Mouse (Mus musculus): ENCODE results near the gene Cyth2. TPM values are rescaled to one million over a fixed set of nuclear protein-coding genes. Genes with fewer than 3 reads are reported as not detected.

The Cyth2 gene
- polyA plus RNA-seq, 1 experiment: 39.1 TPM

DNA sequence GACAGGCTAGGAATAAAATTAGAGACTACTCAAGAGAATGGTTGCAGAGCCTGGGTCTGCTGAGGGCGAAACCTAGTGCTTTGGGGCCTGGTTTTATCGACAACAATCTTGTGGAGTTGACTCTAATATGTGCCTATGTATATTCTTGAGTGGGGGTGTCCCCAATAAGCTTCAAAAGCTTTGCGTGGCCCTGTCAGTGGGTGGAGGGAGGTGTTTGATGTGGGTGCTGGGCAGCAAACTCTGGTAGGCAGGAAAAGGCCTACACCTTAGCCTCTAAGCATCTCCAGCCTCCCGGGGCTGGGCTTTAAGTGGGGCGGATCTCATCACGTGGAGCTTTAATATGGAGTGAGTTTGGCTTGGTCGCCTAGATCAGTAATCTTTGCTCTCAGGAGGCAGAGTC lies 15.4 kb downstream of the Cyth2 start:
- H3K4me1 ChIP-seq (ENCODE audit: control insufficient read depth, insufficient read depth, insufficient read length, low read length): no peaks in the 10 kb centered on the region
- H3K4me3 ChIP-seq (ENCODE audit: insufficient read depth, low read depth, low read length): no peak overlapping the region
- H3K27ac ChIP-seq (replicated peaks; ENCODE audit: low read depth, low read length): no peak overlapping the region

DNA sequence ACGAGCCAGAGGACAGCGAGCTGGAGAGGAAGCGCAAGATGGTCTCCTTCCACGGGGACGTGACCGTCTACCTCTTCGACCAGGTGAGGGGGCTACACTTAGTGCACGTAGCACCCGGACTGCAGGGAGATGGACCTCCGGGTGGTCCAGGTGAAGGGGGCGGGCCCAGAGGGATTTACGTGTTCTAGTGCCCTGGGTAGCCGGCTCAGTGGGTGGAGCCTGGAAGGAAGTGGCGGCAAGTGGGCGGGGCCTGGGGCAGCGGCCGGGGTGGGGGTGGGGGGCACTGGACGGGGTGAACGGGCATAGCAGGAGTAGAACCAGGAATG lies 15.9 kb downstream of the Cyth2 start:
- Histone ChIP-seq H3K4me3 (ENCODE audit: insufficient read depth, low read depth, low read length) (peak overlapping the region; percentile 65), H3K4me1 (ENCODE audit: control insufficient read depth, insufficient read depth, insufficient read length, low read length) (no peaks in the 10 kb centered on the region), H3K27ac (replicated peaks; ENCODE audit: low read depth, low read length) (no peak overlapping the region)

DNA sequence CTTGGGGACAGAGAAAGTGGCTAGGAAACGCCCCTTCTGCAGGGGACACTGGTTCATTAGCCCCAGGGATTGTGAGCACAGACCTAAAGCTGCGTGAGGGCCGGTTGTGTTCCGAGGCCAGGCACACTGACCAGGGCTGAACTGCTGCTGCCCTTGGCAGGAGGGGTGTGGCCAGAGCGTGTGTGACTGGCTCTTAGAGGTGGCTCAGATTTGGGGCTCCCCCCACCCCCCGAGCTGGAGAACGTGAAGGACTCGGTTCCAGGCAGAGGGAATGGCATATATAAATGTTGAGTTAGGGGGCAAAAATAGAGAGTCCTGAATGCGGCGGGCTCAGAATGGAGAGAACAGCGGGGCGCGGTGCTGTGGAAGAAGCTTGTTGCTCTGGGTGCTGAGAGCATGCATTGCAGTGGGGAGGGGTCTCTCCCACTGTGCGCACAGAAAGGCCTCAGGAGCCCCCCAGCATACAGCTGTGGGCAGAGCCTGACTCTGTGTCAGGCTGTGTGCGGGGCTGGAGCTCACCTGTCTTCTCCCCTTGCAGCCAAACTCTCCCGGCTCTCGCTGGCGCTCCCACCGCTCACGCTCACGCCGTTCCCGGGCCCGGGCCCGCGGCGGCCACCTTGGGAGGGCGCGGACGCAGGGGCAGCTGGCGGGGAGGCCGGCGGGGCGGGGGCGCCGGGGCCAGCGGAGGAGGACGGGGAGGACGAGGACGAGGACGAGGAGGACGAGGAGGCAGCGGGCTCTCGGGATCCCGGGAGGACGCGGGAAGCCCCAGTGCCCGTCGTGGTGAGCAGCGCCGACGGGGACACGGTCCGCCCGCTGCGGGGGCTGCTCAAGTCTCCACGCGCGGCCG lies 16.5 kb downstream of the Cyth2 start:
- Histone ChIP-seq H3K4me3 (ENCODE audit: insufficient read depth, low read depth, low read length) (peak overlapping the region; percentile 65), H3K27ac (replicated peaks; ENCODE audit: low read depth, low read length) (no peak overlapping the region)

DNA sequence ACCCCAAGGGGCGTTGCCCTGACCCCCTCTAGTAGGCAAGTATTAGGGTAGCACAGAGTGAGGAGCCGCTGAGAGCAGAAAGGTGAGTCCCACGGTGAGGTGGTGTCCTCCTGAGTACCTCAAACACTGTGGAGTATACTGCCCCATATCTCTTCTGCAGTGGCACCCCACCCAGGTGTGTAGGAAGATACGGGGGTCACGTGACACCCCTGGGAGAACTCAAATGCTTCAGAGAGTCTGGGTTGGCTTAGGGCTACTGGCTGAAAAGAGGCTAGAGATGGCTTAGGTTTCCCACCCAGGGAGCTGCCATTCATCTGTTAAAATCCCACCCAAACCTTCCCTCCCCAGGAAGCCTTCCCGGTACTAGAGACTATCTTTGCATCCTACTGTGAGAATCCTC lies 17.4 kb downstream of the Cyth2 start:
- H3K4me1 ChIP-seq (ENCODE audit: control insufficient read depth, insufficient read depth, insufficient read length, low read length): no peaks in the 10 kb centered on the region
- H3K27ac ChIP-seq (replicated peaks; ENCODE audit: low read depth, low read length): no peak overlapping the region
- no peak overlapping the region for H3K4me3 ChIP-seq (ENCODE audit: insufficient read depth, low read depth, low read length)

More for the DNA sequence above, 16.5 kb downstream of the Cyth2 start:
- H3K4me1 ChIP-seq (ENCODE audit: control insufficient read depth, insufficient read depth, insufficient read length, low read length): no peaks in the 10 kb centered on the region

DNA sequence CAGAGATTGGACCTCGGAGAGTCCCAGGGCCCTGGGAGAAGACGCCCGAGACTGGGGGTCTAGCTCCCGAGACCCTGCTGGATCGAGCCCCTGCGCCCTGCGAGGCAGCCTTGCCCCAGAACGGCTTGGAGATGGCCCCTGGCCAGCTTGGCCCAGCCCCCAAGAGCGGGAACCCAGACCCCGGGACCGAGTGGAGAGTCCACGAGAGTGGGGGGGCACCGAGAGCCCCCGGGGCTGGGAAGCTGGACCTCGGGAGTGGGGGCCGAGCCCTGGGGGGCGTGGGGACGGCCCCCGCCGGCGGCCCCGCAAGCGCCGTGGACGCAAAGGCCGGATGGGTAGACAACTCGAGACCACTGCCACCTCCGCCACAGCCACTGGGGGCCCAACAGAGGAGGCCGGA lies 19.4 kb downstream of the Cyth2 start:
- no peaks in the 10 kb centered on the region for H3K4me1 ChIP-seq (ENCODE audit: control insufficient read depth, insufficient read depth, insufficient read length, low read length)
- no peak overlapping the region for H3K27ac ChIP-seq (replicated peaks; ENCODE audit: low read depth, low read length)
- H3K4me3 ChIP-seq (ENCODE audit: insufficient read depth, low read depth, low read length): no peak overlapping the region

DNA sequence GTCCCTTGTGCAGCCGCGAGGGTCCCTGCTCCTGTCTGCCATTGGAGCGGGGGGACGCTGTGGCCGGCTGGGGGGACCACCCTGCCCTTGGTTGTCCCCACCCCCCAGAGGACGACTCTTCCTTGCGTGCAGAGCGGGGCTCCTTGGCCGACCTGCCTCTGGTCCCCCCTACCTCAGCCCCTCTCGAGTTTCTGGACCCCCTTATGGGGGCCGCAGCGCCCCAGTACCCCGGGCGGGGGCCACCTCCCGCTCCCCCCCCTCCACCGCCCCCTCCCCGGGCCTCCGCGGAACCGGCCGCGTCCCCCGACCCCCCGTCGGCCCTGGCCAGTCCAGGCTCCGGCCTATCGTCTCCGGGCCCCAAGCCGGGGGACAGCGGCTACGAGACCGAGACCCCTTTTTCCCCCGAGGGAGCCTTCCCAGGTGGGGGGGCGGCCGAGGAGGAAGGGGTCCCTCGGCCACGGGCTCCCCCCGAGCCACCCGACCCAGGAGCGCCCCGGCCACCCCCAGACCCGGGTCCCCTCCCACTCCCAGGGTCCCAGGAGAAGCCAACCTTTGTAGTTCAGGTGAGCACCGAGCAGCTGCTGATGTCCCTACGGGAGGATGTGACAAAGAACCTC lies 20.3 kb downstream of the Cyth2 start:
- H3K4me3 ChIP-seq (ENCODE audit: insufficient read depth, low read depth, low read length): no peak overlapping the region

DNA sequence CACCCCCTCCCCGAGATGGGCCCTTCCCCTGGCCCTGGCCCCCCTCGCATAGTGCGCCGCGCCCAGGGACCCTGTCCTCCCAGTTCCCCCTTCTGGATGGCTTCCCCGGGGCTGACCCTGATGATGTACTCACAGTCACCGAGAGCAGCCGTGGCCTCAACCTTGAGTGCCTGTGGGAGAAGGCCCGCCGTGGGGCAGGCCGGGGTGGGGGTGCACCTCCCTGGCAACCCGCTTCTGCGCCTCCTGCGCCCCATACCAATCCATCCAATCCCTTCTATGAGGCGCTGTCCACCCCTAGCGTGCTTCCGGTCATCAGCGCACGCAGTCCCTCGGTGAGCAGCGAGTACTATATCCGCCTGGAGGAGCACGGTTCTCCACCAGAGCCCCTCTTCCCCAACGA lies 21.1 kb downstream of the Cyth2 start:
- no peak overlapping the region for H3K27ac ChIP-seq (replicated peaks; ENCODE audit: low read depth, low read length)
- no peaks in the 10 kb centered on the region for H3K4me1 ChIP-seq (ENCODE audit: control insufficient read depth, insufficient read depth, insufficient read length, low read length)
- H3K4me3 ChIP-seq (ENCODE audit: insufficient read depth, low read depth, low read length): no peak overlapping the region

More for the DNA sequence above, 20.3 kb downstream of the Cyth2 start:
- Histone ChIP-seq H3K27ac (replicated peaks; ENCODE audit: low read depth, low read length) (no peak overlapping the region), H3K4me1 (ENCODE audit: control insufficient read depth, insufficient read depth, insufficient read length, low read length) (no peaks in the 10 kb centered on the region)

DNA sequence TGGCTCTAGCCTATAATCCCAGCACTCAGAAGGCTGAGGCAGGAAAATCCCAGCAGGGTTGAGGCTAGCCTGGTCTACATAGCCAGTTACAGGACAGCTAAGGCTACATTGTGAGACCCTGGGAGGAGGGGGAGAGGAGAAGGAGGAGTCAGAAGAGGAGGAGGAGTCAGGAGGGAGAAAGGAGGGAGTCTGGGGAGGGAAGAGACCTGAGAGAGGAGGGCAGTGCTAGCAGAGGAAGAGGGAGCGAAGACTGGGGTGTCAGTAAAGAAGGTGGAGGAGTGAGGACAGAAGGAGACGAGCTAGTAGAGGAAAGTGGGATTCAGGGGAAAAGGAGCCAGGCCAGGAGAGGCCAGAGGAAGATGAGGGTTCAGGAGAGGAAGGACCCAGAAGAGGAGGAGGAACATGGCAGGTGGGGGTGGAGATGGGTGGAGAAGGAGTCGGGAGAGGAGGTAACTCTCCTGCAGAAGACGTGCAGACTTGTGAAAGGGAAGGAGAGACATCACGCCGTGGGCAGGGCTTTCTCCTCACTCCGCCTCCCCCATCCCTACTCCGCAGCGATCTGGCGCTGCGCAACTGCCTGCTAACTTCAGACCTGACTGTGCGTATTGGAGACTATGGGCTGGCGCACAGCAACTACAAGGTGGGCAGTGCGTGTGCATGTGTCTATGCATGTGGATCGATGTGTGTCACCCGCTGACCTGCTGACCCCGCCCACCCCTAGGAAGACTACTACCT lies 22.5 kb downstream of the Cyth2 start:
- no peak overlapping the region for H3K4me3 ChIP-seq (ENCODE audit: insufficient read depth, low read depth, low read length)
- no peaks in the 10 kb centered on the region for H3K4me1 ChIP-seq (ENCODE audit: control insufficient read depth, insufficient read depth, insufficient read length, low read length)
- no peak overlapping the region for H3K27ac ChIP-seq (replicated peaks; ENCODE audit: low read depth, low read length)

DNA sequence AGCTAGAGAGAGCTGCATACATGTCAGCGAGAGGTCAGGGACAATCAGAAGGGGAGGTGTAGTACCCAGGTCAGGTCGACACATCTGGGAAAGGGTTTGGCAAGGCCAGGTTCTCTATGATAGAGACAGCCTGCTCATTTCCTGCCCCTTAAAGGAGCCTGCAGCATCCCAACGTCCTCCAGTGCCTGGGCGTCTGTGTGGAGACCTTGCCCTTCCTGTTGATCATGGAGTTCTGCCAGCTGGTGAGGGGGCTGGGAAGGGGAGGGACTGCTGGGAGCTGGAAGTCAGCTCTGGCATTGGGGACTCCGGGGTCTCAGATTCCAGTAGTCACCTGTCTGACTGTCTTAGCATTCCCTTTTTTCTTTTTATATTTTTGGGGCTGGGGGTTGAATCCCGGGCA lies 23.7 kb downstream of the Cyth2 start:
- Histone ChIP-seq H3K27ac (replicated peaks; ENCODE audit: low read depth, low read length) (no peak overlapping the region), H3K4me1 (ENCODE audit: control insufficient read depth, insufficient read depth, insufficient read length, low read length) (no peaks in the 10 kb centered on the region), H3K4me3 (ENCODE audit: insufficient read depth, low read depth, low read length) (no peak overlapping the region)

DNA sequence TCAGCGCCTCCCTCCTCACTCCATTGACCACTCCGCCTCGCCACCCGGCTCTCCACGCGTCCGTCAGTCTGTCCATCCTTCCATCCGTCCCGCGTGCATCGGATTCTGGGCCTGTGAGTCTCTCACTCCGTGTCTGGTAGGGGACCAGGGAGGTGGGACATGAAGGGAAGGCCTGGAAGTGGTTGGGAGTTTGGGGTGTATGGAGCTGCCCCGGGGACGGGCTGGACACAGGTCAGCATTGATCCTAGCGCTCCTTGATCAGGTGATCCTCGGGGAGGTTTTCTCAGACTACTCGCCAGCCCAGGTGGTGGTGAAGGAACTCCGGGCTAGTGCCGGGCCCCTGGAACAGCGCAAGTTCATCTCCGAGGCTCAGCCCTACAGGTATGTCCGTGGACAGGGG lies 26.7 kb downstream of the Cyth2 start:
- H3K4me1 ChIP-seq (ENCODE audit: control insufficient read depth, insufficient read depth, insufficient read length, low read length): no peaks in the 10 kb centered on the region
- H3K4me3 ChIP-seq (ENCODE audit: insufficient read depth, low read depth, low read length): no peak overlapping the region
- no peak overlapping the region for H3K27ac ChIP-seq (replicated peaks; ENCODE audit: low read depth, low read length)

DNA sequence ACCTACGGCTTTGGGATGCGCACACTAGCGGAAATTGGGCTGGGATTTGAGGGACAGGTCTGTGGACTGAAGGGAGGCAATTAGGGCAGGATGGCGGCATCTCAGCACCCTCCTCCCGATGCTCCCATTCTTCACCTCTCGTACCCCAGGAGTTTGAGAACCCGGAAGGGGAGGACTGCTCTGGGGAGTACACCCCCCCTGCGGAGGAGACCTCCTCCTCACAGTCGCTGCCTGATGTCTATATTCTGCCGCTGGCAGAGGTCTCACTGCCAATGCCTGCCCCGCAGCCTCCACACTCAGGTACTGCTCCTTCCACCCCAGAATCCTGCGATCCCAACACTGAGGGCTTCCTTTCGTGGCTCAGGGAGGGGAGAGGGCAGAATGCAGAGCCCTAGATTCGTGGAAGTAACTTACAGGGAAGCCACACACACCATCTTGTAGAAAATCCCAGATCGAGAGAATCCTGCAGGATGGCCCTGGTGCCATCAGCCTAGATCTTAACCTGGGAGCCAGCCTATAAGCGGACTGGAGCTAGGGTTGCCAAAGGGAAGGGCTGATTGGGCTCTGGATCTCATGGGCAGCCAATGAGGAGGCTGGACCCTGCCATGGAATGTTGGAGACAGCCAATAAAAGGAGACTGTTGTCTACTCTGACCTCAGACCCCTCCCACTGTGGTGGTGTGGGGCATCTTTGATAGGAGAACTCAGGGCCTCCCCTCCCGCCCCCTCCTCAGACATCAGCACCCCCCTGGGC lies 27.5 kb downstream of the Cyth2 start:
- Histone ChIP-seq H3K4me3 (ENCODE audit: insufficient read depth, low read depth, low read length) (no peak overlapping the region), H3K27ac (replicated peaks; ENCODE audit: low read depth, low read length) (no peak overlapping the region), H3K4me1 (ENCODE audit: control insufficient read depth, insufficient read depth, insufficient read length, low read length) (peaks cover 6% of the 10 kb centered on the region)

DNA sequence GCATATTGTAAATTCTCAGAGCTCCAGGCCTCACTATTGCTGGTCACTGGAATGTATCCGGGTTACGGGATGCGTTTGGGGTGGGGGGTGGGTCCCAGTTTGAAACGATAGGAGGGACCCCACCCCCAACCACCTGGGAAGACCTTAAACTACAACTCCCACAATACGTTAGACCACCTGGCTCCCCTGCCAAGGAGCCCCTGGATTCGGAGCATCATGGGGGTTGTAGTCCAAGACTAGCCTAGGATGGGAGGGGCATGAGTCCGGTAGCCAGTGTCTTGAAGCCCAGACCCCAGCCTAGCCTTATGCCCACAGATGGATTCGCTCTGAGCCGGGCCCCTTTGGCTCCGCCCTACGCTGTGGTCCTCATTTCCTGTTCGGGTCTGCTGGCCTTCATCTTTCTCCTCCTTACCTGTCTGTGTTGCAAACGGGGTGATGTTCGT lies 28.2 kb downstream of the Cyth2 start:
- Histone ChIP-seq H3K4me3 (ENCODE audit: insufficient read depth, low read depth, low read length) (no peak overlapping the region), H3K4me1 (ENCODE audit: control insufficient read depth, insufficient read depth, insufficient read length, low read length) (peaks cover 6% of the 10 kb centered on the region), H3K27ac (replicated peaks; ENCODE audit: low read depth, low read length) (no peak overlapping the region)

DNA sequence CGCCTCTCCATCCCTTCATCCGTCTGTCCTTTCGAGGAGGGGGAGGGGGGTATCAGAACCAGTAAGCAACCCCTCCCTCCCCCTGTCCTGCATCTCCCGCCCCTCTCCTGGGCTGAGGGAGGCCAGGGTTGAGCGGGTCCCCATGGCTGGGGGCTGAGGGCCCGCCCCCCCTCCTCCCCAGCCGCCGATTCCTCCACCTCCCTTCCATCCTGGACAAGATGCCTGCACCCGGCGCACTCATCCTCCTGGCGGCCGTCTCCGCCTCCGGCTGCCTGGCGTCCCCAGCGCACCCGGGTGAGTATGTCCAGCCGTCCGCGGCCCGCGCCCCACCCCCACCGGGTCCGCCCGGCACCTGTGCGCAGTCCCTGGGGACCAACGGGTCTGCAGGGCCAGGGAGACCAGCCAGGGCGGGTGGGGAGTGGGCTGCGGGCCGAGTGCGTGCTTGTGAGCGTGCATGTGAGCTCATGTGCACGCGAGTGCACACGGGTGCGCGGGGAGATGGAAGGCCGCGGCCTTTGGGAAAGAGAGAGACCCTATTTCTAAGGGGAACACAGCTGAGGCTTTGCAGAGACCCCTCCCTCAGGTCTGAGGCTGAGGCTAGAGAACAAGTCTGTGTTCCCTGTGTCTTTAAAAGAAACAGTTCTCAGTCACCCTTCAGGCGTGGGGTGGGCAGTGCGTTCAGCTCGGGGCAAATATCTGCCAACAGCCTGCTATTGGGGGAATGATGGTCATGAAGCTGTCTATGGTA lies 28.8 kb downstream of the Cyth2 start:
- no peak overlapping the region for H3K4me3 ChIP-seq (ENCODE audit: insufficient read depth, low read depth, low read length)
- H3K27ac ChIP-seq (replicated peaks; ENCODE audit: low read depth, low read length): no peak overlapping the region
- peaks cover 6% of the 10 kb centered on the region for H3K4me1 ChIP-seq (ENCODE audit: control insufficient read depth, insufficient read depth, insufficient read length, low read length)

DNA sequence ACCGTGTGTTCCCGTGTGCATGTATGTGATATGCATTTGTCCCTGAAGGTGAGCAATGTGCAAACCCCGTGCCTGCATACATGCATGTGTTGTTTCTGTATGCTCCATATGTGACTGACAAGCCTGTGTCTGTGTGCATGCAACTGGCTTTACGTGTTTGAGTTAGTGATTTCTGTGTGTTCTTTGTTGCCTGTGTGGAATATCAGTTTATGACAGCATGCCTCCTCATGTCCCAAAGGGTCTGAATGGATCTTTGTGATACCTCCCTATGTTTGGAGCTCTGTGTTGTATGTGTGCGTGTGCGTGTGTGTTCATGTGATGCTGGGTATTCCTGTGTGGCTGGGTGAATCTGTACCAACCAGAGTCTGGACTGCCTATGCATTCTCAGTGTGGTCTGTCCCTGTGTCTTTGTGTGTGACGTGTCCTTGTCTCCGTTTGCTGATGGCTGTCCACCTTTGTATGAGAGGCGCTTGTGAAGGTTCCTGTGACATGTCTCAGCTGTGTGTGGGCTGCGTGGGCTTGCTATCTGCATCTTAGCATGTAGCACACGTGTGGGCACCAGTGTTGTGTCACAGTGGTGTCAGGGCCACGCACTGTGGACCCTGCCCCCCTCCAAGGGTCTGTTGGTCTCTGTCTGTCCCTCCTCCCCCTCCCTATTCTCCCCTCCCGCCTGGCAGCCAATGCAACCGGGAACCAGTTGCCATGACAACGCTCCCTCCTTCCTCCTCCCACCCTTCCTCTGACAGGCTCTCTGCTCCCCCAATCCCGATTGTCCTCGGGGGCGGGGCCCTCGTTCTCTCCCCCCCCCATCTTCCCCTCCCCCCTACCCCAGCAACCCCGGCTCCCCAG lies 29.6 kb downstream of the Cyth2 start, which contains the start of gene Sult2b1:
Gene Sult2b1 (minus strand): TSS at position 146 of the 849 bp plus-strand sequence.
- Histone ChIP-seq H3K4me3 (ENCODE audit: insufficient read depth, low read depth, low read length) (peak within 1 kb of the TSS; percentile 48), H3K27ac (replicated peaks; ENCODE audit: low read depth, low read length) (no peak within 1 kb of the TSS)

More for the DNA sequence above, 29.6 kb downstream of the Cyth2 start, which contains the start of gene Sult2b1:
- H3K4me1 ChIP-seq (ENCODE audit: control insufficient read depth, insufficient read depth, insufficient read length, low read length): peaks cover 6% of the 10 kb centered on the region
